Mouse (Mus musculus): ENCODE measurements around the gene Gtsf2.
A peak's percentile ranks its signal among the peaks of the same experiment; 100 is the strongest.
"Not testable (repeated sequence)": the region's sequence is repeated elsewhere in the genome, so short reads cannot be mapped to it uniquely, and the experiment has no call there.

The Gtsf2 gene

GRCm38 (mm10) chr15:103448369-103448768 is at the start of gene Gtsf2:
Gene Gtsf2 (minus strand): TSS chr15:103448469.
- DNase-seq (ENCODE audit: low spot score in 2 of 2): no peak

- no peak for DNase-seq (ENCODE audit: low spot score in 2 of 2)
Observed at GRCm38 (mm10) chr15:103496204-103497140, 48.2 kb upstream of the Gtsf2 start.

GRCm38 (mm10) chr15:103488336-103488735 is 40.1 kb upstream of the Gtsf2 start:
- DNase-seq (ENCODE audit: low spot score in 2 of 2): no peak

- DNase-seq (ENCODE audit: low spot score in 2 of 2): no peak
Observed at GRCm38 (mm10) chr15:103486658-103487057, 38.4 kb upstream of the Gtsf2 start.

GRCm38 (mm10) chr15:103485106-103485505 is 36.8 kb upstream of the Gtsf2 start:
- DNase-seq (ENCODE audit: low spot score in 2 of 2): no peak

GRCm38 (mm10) chr15:103484490-103484889 is 36.2 kb upstream of the Gtsf2 start:
- DNase-seq (ENCODE audit: low spot score in 2 of 2): peak; percentile 54 to 67

GRCm38 (mm10) chr15:103482488-103482887 is 34.2 kb upstream of the Gtsf2 start:
- DNase-seq (ENCODE audit: low spot score in 2 of 2): peak in 1 of 2 experiments; percentile 63

GRCm38 (mm10) chr15:103480129-103480528 is 31.9 kb upstream of the Gtsf2 start:
- no peak for DNase-seq (ENCODE audit: low spot score in 2 of 2)

GRCm38 (mm10) chr15:103479080-103479606 is 30.9 kb upstream of the Gtsf2 start:
- no peak for DNase-seq (ENCODE audit: low spot score in 2 of 2)

GRCm38 (mm10) chr15:103473769-103474168 is 25.5 kb upstream of the Gtsf2 start:
- DNase-seq (ENCODE audit: low spot score in 2 of 2): no peak

GRCm38 (mm10) chr15:103473182-103473581 is 24.9 kb upstream of the Gtsf2 start:
- DNase-seq (ENCODE audit: low spot score in 2 of 2): no peak

GRCm38 (mm10) chr15:103472265-103472664 is 24.0 kb upstream of the Gtsf2 start:
- no peak for DNase-seq (ENCODE audit: low spot score in 2 of 2)

- no peak for DNase-seq (ENCODE audit: low spot score in 2 of 2)
Observed at GRCm38 (mm10) chr15:103471488-103472194, 23.4 kb upstream of the Gtsf2 start.

- DNase-seq (ENCODE audit: low spot score in 2 of 2): peak; percentile 55 to 64
Observed at GRCm38 (mm10) chr15:103462539-103463261, 14.4 kb upstream of the Gtsf2 start.

GRCm38 (mm10) chr15:103454449-103454848 is 6.2 kb upstream of the Gtsf2 start:
- no peak for DNase-seq (ENCODE audit: low spot score in 2 of 2)

GRCm38 (mm10) chr15:103453551-103454218 is 5.4 kb upstream of the Gtsf2 start, which contains the start of gene Nckap1l:
Gene Nckap1l (plus strand): TSS chr15:103453794.
- DNase-seq (ENCODE audit: low spot score in 2 of 2): peak; percentile 59 to 61

GRCm38 (mm10) chr15:103445966-103446365 is 2.3 kb downstream of the Gtsf2 start:
- DNase-seq (ENCODE audit: low spot score in 2 of 2): not testable (repeated sequence)

- DNase-seq (ENCODE audit: low spot score in 2 of 2): no peak
Observed at GRCm38 (mm10) chr15:103430241-103430640, 18.0 kb downstream of the Gtsf2 start, which contains the start of gene Gtsf1. Gene Gtsf1 (minus strand): TSS chr15:103430470.

- DNase-seq (ENCODE audit: low spot score in 2 of 2): no peak
Observed at GRCm38 (mm10) chr15:103427017-103427416, 21.3 kb downstream of the Gtsf2 start.

GRCm38 (mm10) chr15:103405586-103405985 is 42.7 kb downstream of the Gtsf2 start:
- DNase-seq (ENCODE audit: low spot score in 2 of 2): not testable (repeated sequence)

GRCm38 (mm10) chr15:103401361-103401760 is 46.9 kb downstream of the Gtsf2 start:
- DNase-seq (ENCODE audit: low spot score in 2 of 2): no peak
